Mouse (Mus musculus) cerebellum, adult 9-11 months (tissue): ENCODE measurements around the gene Gm17545.
A peak's percentile ranks its signal among the peaks of the same experiment; 100 is the strongest.

Source experiments
- DNase-seq: peaks from one replicate; pipeline ENCODE4 v3.0.0; 2022

The Gm17545 gene

DNA sequence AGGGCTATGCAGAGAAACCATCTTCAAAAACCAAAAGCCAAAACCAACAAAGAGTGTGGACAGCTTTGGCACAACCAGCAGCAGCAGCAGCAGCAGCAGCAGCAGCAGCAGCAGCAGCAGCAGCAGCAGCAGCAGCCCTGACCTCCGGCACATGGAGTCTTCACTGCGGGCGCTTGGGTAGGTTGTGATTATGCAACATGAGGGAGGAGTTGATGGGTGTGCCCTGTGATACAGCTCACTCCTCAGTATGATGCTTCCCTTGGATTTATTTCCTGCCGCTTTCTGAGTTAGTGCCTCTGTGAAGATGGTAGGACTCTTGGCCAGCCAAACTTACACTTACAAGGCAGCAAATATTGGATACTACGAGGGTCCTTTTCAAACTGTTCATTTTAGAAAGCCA lies 6.9 kb upstream of the Gm17545 start:
- DNase-seq: no peak

GRCm38 (mm10) chr9:22448420-22448819 lies 5.7 kb upstream of the Gm17545 start:
- no peak for DNase-seq

GRCm38 (mm10) chr9:22449209-22449608 lies 4.9 kb upstream of the Gm17545 start:
- no peak for DNase-seq

DNA sequence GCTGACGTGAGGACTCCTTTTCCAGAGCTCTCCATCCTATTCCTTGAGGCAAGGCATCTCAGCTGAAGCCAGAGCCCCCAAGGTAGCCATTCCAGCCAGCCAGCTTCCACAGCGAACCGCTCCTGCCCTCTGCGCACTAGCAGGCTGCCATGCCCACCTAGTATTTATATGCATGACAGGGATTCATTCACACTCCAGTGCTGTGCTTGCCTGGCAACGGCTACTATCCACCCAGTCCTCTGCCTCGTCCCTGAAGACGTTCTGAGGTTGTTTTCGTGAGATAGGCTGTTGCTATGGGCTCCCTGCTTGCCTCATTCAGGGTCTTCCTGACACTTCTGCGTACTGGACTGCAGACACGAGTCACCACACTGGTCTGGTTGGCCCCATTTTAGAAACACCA lies 1.4 kb upstream of the Gm17545 start:
- DNase-seq: no peak

DNA sequence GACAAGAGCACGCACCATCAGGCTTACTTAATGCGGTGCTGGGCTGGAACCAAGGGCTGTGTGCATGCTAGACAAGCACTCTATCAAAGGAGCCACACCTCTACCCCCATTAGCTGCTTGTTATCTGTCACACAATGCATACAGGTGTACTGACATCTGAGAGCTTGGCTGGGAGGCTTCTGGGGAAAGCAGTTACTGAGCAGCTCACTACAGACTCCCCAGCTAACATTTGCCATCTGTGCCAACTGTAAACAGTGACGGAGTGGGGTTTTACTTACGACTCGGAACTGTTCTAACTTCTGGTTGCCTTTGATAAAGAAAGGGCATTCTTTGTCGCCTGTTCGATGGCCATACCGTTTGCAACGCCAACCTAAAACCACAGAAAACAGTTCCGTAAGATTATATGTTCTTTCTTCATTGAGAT lies 577 bp upstream of the Gm17545 start:
- DNase-seq: no peak

GRCm38 (mm10) chr9:22455041-22455440 lies 951 bp downstream of the Gm17545 start:
- DNase-seq: no peak

GRCm38 (mm10) chr9:22457142-22457835 lies 3.2 kb downstream of the Gm17545 start:
- no peak for DNase-seq

DNA sequence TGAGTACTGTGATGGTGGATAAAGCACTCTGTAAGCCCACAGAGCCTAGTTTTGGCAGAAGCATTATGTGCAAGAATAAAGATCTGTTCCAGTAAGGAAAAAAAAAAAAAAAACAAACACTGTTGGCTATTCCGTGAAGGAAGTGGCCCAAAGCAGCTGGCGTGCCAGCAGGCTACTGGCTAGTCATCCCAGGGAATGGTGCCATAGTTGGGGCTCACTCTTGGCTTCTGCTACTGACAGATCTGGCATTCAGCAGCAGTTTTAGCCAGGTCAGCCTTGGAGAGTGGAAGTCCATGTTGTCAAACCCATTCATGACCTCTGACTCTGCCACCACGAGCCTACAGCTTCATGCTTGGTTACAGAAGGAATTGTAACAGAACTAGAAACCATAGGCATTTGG lies 7.9 kb downstream of the Gm17545 start:
- DNase-seq: peak; percentile 98

DNA sequence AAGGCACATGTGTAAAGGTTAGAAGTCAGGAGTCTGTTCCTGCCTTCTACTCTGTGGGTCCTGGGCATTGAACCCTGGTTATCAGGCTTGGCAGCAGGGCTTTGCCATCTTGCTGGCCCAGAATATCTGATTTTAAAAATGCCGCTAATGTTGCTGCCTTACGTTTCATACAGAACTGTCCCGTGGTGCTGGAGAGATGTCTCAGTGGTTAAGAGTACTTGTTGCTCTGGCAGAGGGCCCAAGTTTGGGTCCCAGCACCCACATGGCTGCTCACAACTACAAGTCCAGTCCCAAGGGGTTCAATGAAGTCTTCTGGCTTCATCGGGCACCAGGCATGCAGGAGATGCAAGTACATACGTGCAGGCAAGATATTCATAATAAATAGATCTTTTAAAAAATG lies 12.1 kb downstream of the Gm17545 start:
- peak; percentile 59 for DNase-seq

- DNase-seq: peak; percentile 63
Measured at GRCm38 (mm10) chr9:22467371-22468169, 13.5 kb downstream of the Gm17545 start.

GRCm38 (mm10) chr9:22468170-22468898 lies 14.2 kb downstream of the Gm17545 start:
- DNase-seq: peak; percentile 69

GRCm38 (mm10) chr9:22468899-22469259 lies 14.8 kb downstream of the Gm17545 start:
- DNase-seq: no peak

- no peak for DNase-seq
Measured at GRCm38 (mm10) chr9:22469643-22470042, 15.6 kb downstream of the Gm17545 start, which contains the start of gene Rp9. Rp9 (minus strand) TSS chr9:22469743.

GRCm38 (mm10) chr9:22475424-22475868 lies 21.4 kb downstream of the Gm17545 start, which contains the start of gene Bbs9:
Bbs9 (plus strand) TSS chr9:22475715.
- DNase-seq: peak; percentile 98

DNA sequence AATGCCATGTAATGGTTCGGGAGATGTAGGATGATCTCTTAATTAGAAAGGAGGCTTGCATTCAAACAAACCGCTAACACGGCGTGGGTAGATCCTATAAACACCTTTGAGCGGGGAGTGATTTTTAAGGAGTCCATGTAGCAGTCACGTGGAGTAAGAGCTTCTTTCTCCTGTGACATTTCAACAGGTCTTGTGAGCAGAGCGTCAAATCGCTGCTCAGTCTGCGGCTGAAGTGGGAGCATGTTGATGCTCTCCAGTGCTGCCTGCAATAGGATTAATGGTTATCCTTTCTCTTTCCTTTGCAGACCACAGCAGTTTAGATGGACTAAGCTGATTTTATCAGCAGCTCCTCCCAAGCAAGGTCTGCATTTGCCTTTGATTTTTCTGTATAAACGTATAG lies 22.2 kb downstream of the Gm17545 start:
- peak; percentile 42 for DNase-seq

- no peak for DNase-seq
Measured at GRCm38 (mm10) chr9:22478946-22479345, 24.9 kb downstream of the Gm17545 start.

DNA sequence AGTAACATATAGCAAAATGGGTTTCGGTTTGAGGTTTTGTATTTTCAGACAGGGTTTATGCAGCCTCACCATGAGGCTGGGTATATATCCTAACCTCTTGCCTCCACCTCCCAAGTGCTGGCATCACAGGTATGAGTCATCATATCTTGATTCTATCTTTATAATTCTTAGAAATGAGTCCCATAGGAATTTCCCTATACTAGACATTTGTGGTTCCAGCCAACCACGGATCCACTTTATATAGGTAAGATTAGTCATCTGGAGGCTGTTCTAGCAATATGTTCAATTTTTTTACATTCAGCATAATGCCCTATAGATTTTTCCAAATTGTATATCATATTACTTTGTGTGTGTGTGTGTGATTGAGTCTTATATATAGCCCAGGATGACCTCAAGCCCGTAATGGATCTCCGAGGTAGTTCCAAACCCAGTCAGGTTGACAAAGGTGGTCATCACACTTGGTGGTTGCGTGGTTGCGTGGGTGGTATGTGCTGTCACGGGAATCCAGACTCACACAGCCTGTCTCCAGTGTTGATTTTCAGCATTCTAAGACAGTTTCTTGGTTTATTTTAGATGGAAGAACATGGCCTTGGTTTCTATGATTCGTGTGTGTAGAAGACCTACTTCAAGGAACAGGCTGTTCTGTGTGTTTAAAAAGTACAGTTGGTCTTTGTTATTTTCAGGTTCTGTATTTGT lies 29.9 kb downstream of the Gm17545 start:
- no peak for DNase-seq

GRCm38 (mm10) chr9:22484562-22485308 lies 30.6 kb downstream of the Gm17545 start:
- DNase-seq: no peak

DNA sequence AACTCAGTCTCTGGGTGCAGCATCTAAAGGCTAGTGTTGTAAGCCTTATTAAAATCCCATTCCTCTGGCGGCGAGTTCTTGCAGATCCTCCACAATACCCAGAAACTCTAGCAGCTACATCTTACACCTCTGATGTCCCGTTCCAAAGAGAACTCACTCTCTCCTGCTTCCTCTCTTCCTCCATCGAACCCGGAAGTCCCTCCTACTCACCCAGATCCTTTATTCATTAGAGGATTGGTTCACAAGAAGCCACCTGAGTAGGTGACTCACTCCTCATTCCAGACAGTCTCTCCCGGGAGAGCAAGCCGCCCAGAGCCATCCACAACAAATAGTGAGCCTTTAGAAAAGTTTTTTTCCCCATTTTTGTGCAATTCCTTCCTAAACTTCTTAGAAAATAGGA lies 32.1 kb downstream of the Gm17545 start:
- DNase-seq: no peak

DNA sequence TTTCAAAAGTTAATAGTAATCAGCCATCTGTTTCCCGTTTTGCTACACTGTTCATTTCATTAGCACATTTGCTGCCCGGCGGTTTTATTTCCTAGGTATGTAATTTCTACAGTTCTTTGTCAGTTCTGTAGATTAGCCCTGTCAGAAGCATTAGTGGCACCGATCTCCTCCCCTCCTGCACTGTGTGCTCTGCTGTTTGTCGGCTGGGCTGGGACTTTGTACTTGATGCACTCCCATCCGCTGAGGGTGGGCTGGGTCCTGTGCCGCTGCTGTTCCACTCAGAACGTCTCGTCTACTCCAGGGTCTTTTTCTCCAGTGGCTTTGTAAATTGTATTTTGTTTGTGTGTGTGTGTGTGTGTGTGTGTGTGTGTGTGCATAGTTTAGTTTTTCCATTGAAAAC lies 34.9 kb downstream of the Gm17545 start:
- DNase-seq: no peak

GRCm38 (mm10) chr9:22494203-22494807 lies 40.2 kb downstream of the Gm17545 start:
- no peak for DNase-seq

DNA sequence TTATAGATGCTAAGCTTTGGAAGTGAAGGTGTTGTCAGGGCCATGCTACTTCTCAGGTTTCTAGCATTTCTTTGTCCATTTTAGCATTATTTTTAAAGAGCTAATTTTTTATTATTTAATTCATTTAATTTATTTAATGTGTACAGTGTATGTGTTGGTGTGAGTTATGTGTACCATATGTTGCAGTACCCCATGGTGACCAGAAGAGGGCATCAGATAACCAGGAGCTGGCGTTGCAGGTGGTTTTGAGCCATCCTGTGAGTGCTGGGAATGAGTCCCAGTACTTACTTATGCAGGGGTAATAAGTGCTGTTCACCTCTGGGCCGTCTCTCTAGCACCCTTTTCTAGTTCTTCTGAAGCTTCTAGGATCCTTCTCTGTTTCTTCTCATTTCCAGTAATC lies 41.0 kb downstream of the Gm17545 start:
- DNase-seq: no peak
